Mouse (Mus musculus): Measurements from ENCODE around the gene Slc24a4. TPM values are rescaled to one million over a fixed set of nuclear protein-coding genes. Genes with fewer than 3 reads are reported as not detected.

The Slc24a4 gene
- 1.2 and 1.5 TPM in 2 replicates for polyA plus RNA-seq (2015; fragmentation: Nextera tagmentation; extraction: Ambion mirVana)

GRCm38 (mm10) chr12:102128081-102128790, at the start of gene Slc24a4:
Slc24a4 (plus strand) TSS chr12:102128733.
- Histone ChIP-seq H3K9me3 (replicated peaks) (no peaks in the 10 kb centered on the region), H3K4me1 (peaks cover 23% of the 10 kb centered on the region), H3K36me3 (no peaks in the 10 kb centered on the region), H3K27me3 (peaks cover 63% of the 10 kb centered on the region), H3K27ac (replicated peaks) (no peak within 1 kb of the TSS), H3K4me2 (replicated peaks) (peak within 1 kb of the TSS; percentile 99), H3K9ac (peak within 1 kb of the TSS; percentile 44), H3K4me3 (replicated peaks) (peak within 1 kb of the TSS; percentile 53)
- ATAC-seq (ENCODE audit: insufficient number of reproducible peaks, low FRiP score, low TSS enrichment, low read depth): peak; percentile 64; the same call in 1 of the 2 replicates
- WGBS: 1% methylated on average over 30 of the region's 34 CpGs

- WGBS: 67% methylated on average over 13 of the region's 13 CpGs
- Histone ChIP-seq H3K9ac (no peak overlapping the region), H3K9me3 (replicated peaks) (no peaks in the 10 kb centered on the region), H3K36me3 (no peaks in the 10 kb centered on the region), H3K4me1 (no peaks in the 10 kb centered on the region), H3K27me3 (no peaks in the 10 kb centered on the region), H3K27ac (replicated peaks) (no peak overlapping the region), H3K4me2 (replicated peaks) (no peak overlapping the region), H3K4me3 (replicated peaks) (no peak overlapping the region)
- ATAC-seq (ENCODE audit: insufficient number of reproducible peaks, low FRiP score, low TSS enrichment, low read depth): no peak
These were observed 45.7 kb upstream of the Slc24a4 start for GRCm38 (mm10) chr12:102082648-102083425.

- no peak overlapping the region for H3K4me3 ChIP-seq (replicated peaks)
- no peaks in the 10 kb centered on the region for H3K27me3 ChIP-seq
- H3K4me1 ChIP-seq: no peaks in the 10 kb centered on the region
- H3K4me2 ChIP-seq (replicated peaks): no peak overlapping the region
- no peaks in the 10 kb centered on the region for H3K9me3 ChIP-seq (replicated peaks)
- WGBS: 100% methylated on average over 1 of the region's 1 CpGs
- no peaks in the 10 kb centered on the region for H3K36me3 ChIP-seq
- no peak overlapping the region for H3K9ac ChIP-seq
- ATAC-seq (ENCODE audit: insufficient number of reproducible peaks, low FRiP score, low TSS enrichment, low read depth): no peak
- no peak overlapping the region for H3K27ac ChIP-seq (replicated peaks)
These were observed 38.0 kb upstream of the Slc24a4 start for GRCm38 (mm10) chr12:102090535-102090934.

- ATAC-seq (ENCODE audit: insufficient number of reproducible peaks, low FRiP score, low TSS enrichment, low read depth): no peak
- no peak overlapping the region for H3K4me3 ChIP-seq (replicated peaks)
- no peak overlapping the region for H3K9ac ChIP-seq
- no peak overlapping the region for H3K4me2 ChIP-seq (replicated peaks)
- H3K36me3 ChIP-seq: no peaks in the 10 kb centered on the region
- H3K4me1 ChIP-seq: no peaks in the 10 kb centered on the region
- 77% methylated on average over 15 of the region's 15 CpGs for WGBS
- H3K9me3 ChIP-seq (replicated peaks): no peaks in the 10 kb centered on the region
- H3K27ac ChIP-seq (replicated peaks): no peak overlapping the region
- H3K27me3 ChIP-seq: no peaks in the 10 kb centered on the region
These were observed 36.0 kb upstream of the Slc24a4 start for GRCm38 (mm10) chr12:102092342-102093094.

- Histone ChIP-seq H3K9me3 (replicated peaks) (no peaks in the 10 kb centered on the region), H3K4me1 (no peaks in the 10 kb centered on the region), H3K4me3 (replicated peaks) (no peak overlapping the region), H3K9ac (no peak overlapping the region), H3K27me3 (no peaks in the 10 kb centered on the region), H3K36me3 (no peaks in the 10 kb centered on the region), H3K4me2 (replicated peaks) (no peak overlapping the region), H3K27ac (replicated peaks) (no peak overlapping the region)
- ATAC-seq (ENCODE audit: insufficient number of reproducible peaks, low FRiP score, low TSS enrichment, low read depth): no peak
- 13% methylated on average over 1 of the region's 1 CpGs for WGBS
These were observed 22.5 kb upstream of the Slc24a4 start for GRCm38 (mm10) chr12:102105990-102106389.

GRCm38 (mm10) chr12:102108851-102109250, 19.7 kb upstream of the Slc24a4 start:
- H3K36me3 ChIP-seq: no peaks in the 10 kb centered on the region
- H3K9ac ChIP-seq: no peak overlapping the region
- H3K27ac ChIP-seq (replicated peaks): no peak overlapping the region
- no peak overlapping the region for H3K4me2 ChIP-seq (replicated peaks)
- no peaks in the 10 kb centered on the region for H3K9me3 ChIP-seq (replicated peaks)
- H3K4me1 ChIP-seq: no peaks in the 10 kb centered on the region
- no peak overlapping the region for H3K4me3 ChIP-seq (replicated peaks)
- no peak for ATAC-seq (ENCODE audit: insufficient number of reproducible peaks, low FRiP score, low TSS enrichment, low read depth)
- no peaks in the 10 kb centered on the region for H3K27me3 ChIP-seq

- ATAC-seq (ENCODE audit: insufficient number of reproducible peaks, low FRiP score, low TSS enrichment, low read depth): 0 out of 2 replicates have a peak, but pooled peaks have one; percentile 63
- H3K4me1 ChIP-seq: no peaks in the 10 kb centered on the region
- no peak overlapping the region for H3K4me3 ChIP-seq (replicated peaks)
- H3K9ac ChIP-seq: no peak overlapping the region
- H3K36me3 ChIP-seq: no peaks in the 10 kb centered on the region
- H3K4me2 ChIP-seq (replicated peaks): no peak overlapping the region
- no peaks in the 10 kb centered on the region; the same call in 1 of the 2 replicates for H3K27me3 ChIP-seq
- H3K9me3 ChIP-seq (replicated peaks): no peaks in the 10 kb centered on the region
- no peak overlapping the region for H3K27ac ChIP-seq (replicated peaks)
- WGBS: 50% methylated on average over 4 of the region's 4 CpGs
These were observed 16.0 kb upstream of the Slc24a4 start for GRCm38 (mm10) chr12:102112491-102112890.

GRCm38 (mm10) chr12:102112901-102113300, 15.6 kb upstream of the Slc24a4 start:
- Histone ChIP-seq H3K27ac (replicated peaks) (no peak overlapping the region), H3K4me3 (replicated peaks) (no peak overlapping the region), H3K36me3 (no peaks in the 10 kb centered on the region), H3K4me1 (no peaks in the 10 kb centered on the region), H3K9me3 (replicated peaks) (no peaks in the 10 kb centered on the region), H3K4me2 (replicated peaks) (no peak overlapping the region), H3K9ac (no peak overlapping the region), H3K27me3 (no peaks in the 10 kb centered on the region; the same call in 1 of the 2 replicates)
- 80% methylated on average over 7 of the region's 7 CpGs for WGBS
- ATAC-seq (ENCODE audit: insufficient number of reproducible peaks, low FRiP score, low TSS enrichment, low read depth): no peak

GRCm38 (mm10) chr12:102113391-102113790, 15.1 kb upstream of the Slc24a4 start:
- H3K4me1 ChIP-seq: no peaks in the 10 kb centered on the region
- 71% methylated on average over 3 of the region's 3 CpGs for WGBS
- no peaks in the 10 kb centered on the region for H3K9me3 ChIP-seq (replicated peaks)
- no peak overlapping the region for H3K4me2 ChIP-seq (replicated peaks)
- ATAC-seq (ENCODE audit: insufficient number of reproducible peaks, low FRiP score, low TSS enrichment, low read depth): no peak
- H3K27ac ChIP-seq (replicated peaks): no peak overlapping the region
- H3K9ac ChIP-seq: no peak overlapping the region
- no peak overlapping the region for H3K4me3 ChIP-seq (replicated peaks)
- no peaks in the 10 kb centered on the region; the same call in 1 of the 2 replicates for H3K27me3 ChIP-seq
- no peaks in the 10 kb centered on the region for H3K36me3 ChIP-seq

GRCm38 (mm10) chr12:102116580-102116979, 12.0 kb upstream of the Slc24a4 start:
- no peak overlapping the region for H3K4me2 ChIP-seq (replicated peaks)
- H3K4me1 ChIP-seq: no peaks in the 10 kb centered on the region
- H3K4me3 ChIP-seq (replicated peaks): no peak overlapping the region
- H3K9me3 ChIP-seq (replicated peaks): no peaks in the 10 kb centered on the region
- no peak overlapping the region for H3K27ac ChIP-seq (replicated peaks)
- 65% methylated on average over 3 of the region's 3 CpGs for WGBS
- no peak overlapping the region for H3K9ac ChIP-seq
- no peaks in the 10 kb centered on the region for H3K36me3 ChIP-seq
- ATAC-seq (ENCODE audit: insufficient number of reproducible peaks, low FRiP score, low TSS enrichment, low read depth): no peak
- no peaks in the 10 kb centered on the region; the same call in 1 of the 2 replicates for H3K27me3 ChIP-seq

- 87% methylated on average over 7 of the region's 7 CpGs for WGBS
- no peak for ATAC-seq (ENCODE audit: insufficient number of reproducible peaks, low FRiP score, low TSS enrichment, low read depth)
These were observed 10.5 kb upstream of the Slc24a4 start for GRCm38 (mm10) chr12:102118014-102118413.

More at GRCm38 (mm10) chr12:102118014-102118413, 10.5 kb upstream of the Slc24a4 start:
- H3K4me2 ChIP-seq (replicated peaks): no peak overlapping the region
- no peak overlapping the region for H3K27ac ChIP-seq (replicated peaks)
- H3K4me3 ChIP-seq (replicated peaks): no peak overlapping the region
- H3K27me3 ChIP-seq: no peaks in the 10 kb centered on the region; the same call in 1 of the 2 replicates
- H3K4me1 ChIP-seq: no peaks in the 10 kb centered on the region
- no peaks in the 10 kb centered on the region for H3K9me3 ChIP-seq (replicated peaks)
- H3K36me3 ChIP-seq: no peaks in the 10 kb centered on the region
- H3K9ac ChIP-seq: no peak overlapping the region
